Mouse (Mus musculus) MEL-GATA-1-ER (cell line): ENCODE data around the gene Slc9a9.

Experiments
- DNase-seq: peaks from one replicate; pipeline ENCODE4 v3.0.0-alpha.2; 2012; ENCODE audit warnings: low read depth; ENCODE audit errors: extremely low read depth

The Slc9a9 gene

DNA sequence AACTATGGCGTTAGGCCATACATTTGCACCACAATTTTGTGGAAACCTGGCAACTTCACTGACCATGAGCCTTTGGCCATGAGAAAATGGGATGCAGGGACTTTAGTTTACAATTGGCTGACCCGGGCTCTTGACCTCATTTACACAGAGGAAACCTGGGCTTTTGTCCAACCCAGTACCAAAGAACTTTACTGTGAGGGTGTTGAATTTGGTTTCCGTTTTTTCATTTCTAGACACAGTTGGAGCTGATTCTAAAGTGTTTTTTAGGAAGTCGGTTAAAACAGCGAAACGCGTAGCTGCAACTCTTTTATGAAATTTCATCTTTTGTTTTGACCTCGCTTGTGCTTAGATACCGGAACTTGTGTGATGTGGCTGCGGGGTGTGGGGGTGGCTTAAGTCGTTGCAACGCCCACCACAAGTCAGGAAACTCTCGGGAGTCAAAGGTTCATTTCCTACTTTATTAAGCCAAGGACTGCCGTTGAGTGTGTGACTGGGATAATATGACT lies 402.8 kb downstream of the Slc9a9 start:
- DNase-seq: no peak

DNA sequence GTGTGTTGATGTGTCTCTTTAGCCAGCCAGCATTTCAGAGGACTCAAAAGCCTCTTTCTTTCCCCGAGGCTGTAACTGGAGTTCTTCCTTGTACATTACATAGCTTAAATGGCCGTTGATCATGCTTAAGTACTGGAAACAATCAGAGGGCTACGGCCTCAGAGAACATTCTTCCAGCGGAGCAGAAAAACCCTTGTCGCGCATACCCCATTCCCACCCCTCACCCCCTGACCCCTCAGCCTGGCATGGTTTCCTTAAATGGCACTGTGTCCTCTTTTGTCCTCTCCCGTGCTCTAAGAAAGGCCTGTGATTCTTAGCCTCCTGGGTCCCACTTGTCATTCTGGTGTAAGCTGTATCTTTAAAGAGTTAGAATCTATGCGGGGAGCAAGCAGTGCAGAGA lies 404.0 kb downstream of the Slc9a9 start:
- DNase-seq: no peak

DNA sequence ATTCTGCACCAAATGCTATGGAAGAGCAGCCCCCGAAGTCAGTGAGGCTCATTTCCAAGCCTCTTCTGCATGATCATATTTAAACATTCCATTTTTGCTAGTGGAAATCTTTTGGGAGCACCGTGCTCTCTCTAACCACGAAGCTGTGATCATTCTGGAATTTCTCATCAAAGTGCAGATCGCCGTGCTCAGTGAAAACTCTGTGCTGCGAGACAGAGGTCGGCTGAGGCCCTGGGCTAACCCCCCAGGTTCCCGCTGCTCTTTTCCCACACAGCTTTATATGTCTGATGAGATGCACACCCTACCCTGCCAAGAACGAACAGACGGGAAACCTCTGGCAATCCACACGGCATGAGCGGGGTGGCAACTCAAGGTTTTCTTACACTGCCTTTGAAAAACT lies 406.1 kb downstream of the Slc9a9 start:
- no peak for DNase-seq

DNA sequence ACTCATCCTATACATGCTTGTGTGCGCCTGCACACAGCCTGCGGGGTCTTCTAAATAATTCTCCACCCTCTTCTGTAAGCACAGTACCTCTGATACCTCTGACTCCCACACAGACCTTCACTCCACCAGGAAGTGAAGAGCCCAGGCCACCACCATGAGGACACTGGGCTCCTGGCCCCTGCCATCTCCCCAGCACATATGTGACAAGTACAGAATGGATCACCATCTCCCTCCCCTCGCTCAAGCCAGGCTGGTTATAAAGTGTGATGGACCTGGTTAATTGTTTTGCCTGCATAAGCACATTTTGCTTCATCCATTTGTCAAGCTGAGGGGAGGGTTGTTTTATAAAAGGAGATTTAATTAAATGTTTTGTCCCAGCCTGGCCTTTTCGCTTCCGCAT lies 408.2 kb downstream of the Slc9a9 start:
- no peak for DNase-seq

DNA sequence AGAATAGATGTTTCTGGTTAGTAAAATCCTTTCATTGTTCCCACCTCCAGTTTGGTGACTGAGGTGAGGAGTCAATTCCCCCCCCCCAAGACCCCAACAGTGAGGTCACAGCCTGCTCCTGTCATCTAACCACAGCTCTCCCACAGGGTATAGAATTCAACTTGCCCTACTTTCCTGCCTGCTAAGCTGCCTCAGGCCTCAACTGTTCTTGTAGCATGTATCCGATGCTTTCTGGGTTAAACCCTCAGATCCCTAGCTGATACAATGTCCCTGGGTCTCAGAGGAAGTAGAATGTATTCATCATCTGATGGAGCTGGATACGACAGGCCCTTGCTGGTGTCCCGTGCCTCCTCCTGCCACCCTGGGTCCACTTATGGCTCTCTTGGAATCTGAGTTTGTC lies 408.9 kb downstream of the Slc9a9 start:
- no peak for DNase-seq

DNA sequence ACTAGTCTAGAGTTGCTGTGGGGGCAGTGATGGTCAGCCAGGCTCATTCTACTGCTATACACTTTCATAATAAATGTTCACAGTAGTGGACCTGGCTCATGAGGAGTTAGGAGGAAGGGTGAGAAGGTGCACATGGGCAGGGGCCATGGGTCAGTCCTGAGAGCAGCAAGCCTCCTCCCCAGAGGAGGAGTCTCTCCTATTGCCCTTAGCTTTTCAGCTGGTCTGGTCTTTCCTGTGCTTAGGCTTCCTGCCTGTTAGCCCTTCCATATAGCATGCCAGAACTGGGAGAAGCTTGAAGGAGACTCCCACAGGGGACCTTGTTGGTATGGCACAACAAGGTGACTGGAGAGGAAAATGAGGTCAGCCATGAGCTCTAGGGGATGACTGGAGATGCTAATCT lies 410.2 kb downstream of the Slc9a9 start:
- no peak for DNase-seq

DNA sequence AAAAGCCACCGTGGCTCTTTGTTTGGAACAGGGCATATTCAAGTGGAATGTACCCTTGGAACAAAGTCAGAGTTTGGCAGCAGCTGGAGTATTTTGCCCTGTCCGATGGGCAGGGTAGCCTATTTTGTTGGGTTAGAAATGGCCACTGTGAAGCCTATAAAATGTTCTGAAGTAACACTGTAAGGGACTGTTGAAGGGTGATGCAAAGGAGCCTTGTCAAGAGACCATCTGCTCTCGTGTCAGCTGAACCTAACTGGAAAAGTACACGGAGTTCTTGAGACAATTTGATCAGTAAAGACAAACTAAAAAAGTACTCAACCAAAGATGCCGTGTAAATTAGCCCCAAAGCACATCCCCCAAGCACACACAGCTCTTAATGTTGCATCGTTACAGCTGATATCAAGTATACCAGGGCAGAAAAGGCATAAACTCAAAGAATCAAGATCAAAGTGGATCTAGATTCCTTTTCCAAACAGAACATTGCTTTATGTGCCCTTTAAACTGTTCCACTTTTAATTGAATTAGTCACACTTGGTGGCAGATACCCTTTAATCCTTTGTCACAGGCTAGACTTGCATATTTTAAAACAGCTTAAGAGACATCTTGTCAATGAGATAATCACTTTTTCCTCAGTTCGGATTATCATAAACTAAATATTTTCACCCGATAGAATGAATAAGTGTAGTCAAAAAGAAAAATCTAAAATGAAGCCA lies 416.6 kb downstream of the Slc9a9 start:
- no peak for DNase-seq

DNA sequence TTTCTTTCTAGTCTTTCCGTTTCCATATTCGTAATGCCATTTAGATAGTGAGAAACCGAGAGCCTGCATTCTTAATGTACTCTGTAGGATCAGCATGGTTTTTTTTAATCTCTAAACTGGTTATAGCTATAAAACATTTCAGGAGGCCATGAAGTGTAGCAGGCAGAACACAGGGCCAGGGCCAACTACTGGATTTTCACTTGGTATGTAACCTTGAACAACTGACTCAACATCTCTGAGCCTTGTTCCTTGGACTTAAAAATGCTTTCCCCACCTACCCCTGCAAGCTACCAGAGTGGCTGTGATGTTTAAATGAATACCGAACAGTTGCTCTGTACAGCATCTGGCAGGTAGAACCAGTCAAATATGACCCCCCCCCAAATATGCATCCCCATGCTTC lies 418.5 kb downstream of the Slc9a9 start:
- DNase-seq: no peak

DNA sequence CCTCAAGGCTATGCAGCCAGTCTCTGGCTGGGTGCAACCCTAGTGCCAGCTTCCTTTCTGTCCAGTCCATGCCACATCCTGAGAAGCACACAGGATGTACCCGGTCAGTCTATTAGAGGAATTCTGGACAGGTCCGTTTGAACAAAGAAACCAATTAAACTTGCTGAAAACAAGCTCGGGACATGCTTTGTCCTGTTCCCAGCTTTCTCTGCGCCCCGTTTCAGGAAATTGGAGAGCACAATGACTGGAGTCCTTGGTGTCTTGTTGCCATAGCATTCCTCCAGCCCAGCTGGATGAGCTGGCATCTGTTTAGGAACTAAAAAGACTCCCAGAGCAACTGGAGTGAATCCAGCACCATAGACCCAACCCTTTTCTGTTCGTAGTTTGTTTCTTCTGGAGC lies 419.3 kb downstream of the Slc9a9 start:
- DNase-seq: no peak

DNA sequence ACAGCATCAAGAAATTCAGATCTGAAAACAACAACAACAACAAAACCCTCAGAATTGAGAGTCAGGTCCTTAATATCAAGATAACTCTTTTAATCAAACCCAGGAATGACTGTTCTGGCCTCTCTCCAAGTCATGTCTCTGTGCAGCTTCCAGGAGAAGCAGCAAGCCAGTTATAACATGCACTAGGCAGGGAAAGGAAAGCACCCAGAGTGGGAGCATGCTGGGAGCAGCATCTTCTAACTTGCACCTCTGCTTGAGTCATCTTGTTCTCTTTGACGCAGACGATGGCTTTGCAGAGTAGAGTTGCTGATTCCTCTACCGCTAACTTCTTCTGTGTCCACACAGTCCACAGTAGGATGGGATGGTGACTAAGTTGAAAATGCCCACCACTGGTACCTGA lies 426.8 kb downstream of the Slc9a9 start:
- DNase-seq: no peak

DNA sequence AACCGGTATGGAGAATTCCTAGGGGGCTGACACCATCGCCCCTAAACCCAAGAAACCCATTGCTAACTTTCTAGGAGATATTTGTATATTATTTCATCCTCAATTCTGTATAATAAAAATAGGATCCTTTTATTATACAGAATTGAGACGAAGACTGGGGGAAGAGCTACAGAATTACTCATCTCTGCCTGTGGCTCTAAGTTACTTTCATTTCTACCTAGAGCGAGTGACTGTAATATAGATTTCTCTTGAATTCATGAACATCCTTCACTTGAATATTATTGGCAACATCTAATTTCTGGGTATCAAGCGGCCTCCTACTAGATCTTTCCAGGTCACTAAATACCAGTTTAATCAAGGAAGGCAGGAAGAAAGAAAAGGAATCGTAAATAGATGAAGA lies 436.1 kb downstream of the Slc9a9 start:
- DNase-seq: no peak

DNA sequence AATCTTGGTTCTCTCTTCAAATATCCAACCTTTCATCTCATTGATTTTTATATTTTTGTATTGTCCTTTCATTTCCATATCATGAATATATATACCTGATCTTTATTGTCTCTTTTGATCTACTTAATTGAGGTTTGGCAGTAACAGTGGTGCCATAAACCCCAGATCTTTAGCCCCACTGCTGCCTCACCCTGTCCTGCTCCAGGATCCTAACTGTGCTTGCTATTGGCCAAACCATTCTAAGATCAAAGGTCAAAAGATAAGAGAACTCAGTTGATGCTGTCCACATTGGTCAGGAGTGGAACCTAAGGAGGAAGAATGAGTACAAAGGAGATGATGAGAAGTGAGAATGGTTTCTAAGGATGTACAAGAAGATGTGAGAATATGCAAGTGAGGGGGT lies 440.1 kb downstream of the Slc9a9 start:
- DNase-seq: no peak

DNA sequence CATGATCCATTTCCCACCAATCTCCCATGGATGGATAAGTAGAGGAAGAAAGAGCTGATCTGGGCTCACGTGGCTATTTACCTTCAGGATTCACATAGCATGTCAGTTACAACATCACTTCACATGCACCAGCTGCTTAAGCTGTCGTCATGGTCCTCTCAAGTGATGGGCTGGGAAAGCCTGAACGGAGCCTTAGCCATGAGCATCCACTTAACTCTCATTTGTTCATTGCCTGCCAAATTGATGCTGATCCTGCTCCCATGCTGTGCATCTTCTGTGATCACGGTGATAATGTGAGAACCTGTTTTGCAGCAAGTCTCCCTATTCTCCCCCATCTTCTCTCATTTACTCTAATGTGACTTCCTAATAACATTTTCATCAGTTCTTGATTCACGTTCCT lies 441.1 kb downstream of the Slc9a9 start:
- DNase-seq: no peak

DNA sequence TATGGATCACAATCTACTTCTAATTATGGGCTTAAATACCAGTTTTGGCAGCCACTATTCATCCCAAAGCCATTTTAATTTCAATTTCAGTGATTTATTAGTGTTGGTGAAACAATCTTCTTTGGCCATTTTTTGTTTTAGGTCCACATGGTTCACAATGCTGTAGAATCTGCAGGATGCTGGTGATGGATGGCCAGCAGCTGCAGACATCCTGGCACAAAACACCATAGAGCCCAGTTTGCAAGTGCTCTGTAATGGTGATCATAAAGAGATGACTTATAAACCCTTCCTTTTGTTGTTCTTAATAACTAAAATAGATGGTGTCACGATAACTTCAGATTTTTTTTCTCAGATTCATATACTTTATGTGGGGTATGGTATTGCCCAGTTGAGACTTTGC lies 442.0 kb downstream of the Slc9a9 start:
- DNase-seq: no peak

DNA sequence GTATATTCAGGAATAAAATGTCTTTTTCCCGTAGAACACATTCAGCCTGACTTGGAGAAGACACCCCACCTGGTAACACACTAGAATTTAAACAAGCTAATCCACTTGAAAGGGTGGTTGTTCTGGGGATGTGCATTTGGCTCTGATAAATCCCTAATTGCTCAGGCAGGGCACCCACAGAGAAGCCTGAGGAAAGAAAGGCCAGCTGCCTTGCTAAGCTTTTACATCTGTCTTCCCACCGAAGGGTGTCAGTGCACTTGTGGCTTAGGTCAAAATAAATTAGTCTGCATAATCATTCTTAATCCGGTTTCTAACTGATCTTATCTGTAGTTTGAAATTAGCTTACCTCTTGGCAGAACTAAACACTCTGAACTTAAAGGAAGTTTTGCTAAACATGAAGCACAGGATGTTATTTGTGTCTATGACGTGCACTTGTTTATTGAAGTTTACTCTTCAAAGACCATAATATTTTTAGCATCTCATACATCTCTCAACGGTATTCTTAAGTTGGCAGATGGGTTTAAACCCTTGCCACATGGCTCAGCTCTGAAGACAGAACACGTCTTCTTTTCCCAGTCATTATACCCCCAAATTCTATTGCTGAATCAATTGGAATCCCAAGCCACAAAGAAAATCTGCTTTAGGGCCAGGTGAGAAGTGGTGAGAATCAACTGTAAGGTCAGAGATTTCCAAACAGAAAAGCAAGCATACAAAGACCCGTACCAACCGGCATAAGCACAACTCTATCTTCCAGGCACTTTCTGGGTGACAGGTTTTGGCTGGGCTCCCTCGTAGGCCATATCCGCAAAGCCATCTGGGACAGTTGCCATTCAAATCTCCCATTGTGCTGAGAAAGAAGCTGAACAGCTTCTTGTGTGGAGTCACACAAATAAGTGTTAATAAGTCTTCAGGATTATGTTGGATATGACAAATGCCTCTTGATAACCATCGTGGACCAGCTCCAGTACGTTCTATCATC lies 443.7 kb downstream of the Slc9a9 start:
- no peak for DNase-seq

DNA sequence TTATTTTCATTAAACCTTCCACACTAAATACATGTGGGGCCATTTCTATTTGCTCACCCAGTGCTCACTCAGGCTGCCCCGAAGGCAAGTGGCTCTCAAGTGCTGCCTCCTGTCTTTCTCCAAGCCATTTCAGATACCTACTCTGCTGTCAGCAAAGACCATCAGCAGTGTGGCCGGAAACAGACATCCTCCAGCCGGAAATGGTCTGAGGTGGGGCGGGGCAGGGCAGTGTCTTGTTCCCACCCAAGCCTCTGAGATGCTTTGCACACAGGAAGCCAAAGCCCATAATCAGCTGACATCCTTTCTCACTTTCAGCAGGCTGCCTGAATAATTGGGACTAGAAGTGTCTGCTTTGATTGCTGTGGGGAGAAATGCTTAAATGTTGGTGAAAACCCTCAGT lies 450.4 kb downstream of the Slc9a9 start:
- DNase-seq: no peak

DNA sequence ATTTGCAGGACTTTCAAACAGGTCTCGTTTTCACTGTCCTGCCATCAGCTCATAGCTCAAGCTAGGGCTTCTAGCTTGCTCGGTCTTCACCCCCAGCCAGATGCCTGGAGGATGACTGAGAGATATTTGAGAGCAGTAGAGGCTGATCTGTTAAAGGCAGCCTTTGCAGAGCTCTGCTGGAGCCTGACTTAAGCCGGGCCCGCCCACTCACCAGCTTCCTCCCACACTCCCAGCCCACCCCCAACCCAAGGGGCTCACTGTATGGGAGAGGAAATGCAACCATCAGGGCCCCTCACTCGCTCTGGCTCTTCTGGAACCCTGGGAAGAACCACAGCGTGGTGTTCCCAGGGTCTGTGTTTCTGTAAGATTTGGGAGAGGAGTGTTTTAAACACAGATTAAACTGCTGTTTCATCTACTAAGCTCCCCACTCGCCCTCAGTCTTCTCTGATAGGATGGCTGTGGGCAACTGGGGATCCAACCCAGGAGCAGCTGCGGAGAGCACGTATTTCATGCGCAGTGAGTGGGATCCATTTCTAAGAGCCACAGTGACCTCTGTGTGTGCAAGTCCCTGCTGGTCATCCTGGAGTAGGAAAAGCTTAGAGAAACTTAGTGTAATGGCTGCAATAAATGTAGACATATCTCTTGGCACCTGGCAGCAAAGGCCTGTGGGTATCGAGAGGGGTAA lies 451.6 kb downstream of the Slc9a9 start:
- DNase-seq: no peak

DNA sequence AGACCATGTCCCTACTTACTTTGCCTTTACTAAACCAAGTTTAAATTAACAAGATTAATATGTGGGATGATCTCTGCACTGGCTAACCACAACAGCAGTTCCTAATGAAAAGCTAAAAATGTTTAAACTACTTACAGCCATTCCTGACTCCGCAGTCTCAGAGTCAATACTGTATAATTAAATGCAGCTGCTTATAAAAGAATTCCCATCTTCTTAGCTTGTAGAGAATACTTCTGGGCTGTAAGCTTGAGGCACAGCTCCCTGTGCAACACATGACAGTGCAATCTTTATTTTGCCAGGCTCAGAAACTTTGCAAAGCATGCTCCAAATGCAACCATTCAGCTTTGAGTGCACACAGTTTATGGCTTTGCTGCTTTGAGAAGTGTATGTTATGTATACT lies 456.0 kb downstream of the Slc9a9 start:
- DNase-seq: no peak

DNA sequence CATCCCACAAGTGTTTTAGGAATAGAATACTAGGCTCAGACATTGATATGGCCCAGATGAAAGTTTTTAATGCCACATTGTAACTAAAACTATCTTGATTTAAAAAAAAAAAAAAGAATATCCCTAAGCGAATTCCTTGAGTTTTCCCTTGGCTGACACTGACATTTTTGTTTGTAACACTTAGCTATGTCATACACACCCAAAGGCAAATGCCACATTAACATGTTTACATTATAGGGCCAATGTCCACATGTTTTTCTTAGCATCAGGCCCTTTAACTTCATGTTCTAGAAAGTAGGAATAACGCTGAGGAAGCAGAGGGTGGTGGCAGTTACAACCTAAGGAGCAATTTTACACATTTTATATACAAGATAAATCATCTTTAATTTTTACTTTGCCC lies 458.1 kb downstream of the Slc9a9 start:
- DNase-seq: no peak

DNA sequence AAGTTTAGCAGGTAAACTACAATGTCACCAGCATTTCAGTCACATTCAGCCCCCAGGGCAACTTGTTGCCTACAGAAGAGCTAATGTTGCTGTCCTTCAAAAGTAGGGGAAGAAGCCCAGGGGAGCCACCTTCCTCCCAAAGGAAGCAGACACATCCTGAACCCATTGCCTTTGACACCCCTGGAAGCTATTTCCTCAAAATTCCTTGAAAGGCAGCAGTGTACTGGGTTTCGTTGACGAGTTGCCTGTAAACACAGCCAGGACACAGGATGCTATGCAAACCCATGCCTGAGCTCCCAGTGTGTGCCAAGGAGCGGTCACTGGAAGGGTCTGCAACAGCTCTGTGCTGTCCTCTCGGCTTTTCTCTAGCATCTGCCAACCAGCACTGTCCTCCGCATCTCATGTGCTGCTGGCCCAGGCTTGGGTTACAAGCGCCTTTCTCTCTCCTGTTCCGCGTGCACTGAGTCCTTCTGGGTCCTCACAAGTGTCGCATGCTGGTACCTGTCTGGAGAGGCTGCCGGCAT lies 479.6 kb downstream of the Slc9a9 start:
- no peak for DNase-seq

DNA sequence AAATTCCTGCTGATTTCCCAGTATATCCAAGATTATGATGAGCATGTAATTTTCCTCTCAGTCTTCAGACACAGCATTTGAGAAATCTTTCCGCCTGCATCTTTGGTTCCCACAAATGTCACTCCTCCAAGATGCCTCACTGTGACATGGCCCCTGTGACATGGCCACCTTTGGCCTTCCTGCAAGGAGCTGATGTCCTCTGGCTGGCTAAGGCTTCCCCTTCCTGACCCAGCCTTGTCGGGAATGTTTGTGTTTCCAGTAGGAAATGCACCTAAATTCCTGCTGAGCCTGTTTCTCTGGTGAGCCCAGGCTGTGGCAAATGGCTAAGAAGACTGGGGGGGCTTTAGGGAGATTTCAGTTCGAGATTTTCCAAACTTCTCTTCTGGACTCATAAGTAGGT lies 480.4 kb downstream of the Slc9a9 start:
- DNase-seq: no peak

DNA sequence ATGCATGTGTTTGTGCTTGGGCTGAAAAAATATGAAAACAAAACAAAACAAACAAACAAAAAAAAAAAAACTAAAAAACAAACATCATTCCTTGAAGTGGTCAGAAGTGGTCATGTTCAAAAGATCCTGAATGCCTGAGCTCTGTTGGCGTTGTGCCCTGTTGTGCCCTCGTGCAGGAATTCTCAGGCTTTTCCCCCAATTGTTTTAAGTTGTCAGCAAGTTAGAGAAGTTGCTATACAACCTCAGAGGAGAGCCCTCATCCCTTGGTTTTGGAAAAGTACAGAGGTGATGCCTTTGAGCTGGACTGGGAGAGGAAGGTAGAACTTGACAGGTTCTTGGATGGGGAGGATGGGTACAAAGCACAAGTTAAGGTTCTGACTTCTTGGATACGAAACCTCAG lies 480.9 kb downstream of the Slc9a9 start:
- DNase-seq: no peak
